Mouse (Mus musculus) spleen, adult 2 months (tissue): ENCODE data around the gene Usp11.

Experiments
- CTCF ChIP-seq: fragments of 200-500 bp; IDR thresholded peaks from 2 replicates; pipeline ENCODE4 v1.5.1; 2011; ENCODE audit warnings: mild to moderate bottlenecking, inconsistent platforms; ENCODE audit not compliant: insufficient read depth, insufficient read length, insufficient replicate concordance; ENCODE audit errors: extremely low read depth
- POLR2A ChIP-seq: fragments of 200-500 bp; IDR thresholded peaks from 2 replicates; pipeline ENCODE4 v1.6.1; 2011; ENCODE audit warnings: low read depth, low read length, inconsistent platforms

- TF ChIP-seq POLR2A (no peak), CTCF (no peak)
These were observed 45.1 kb downstream of the Usp11 start for GRCm38 (mm10) chrX:20748829-20749228.
